In the genomic region with DNA sequence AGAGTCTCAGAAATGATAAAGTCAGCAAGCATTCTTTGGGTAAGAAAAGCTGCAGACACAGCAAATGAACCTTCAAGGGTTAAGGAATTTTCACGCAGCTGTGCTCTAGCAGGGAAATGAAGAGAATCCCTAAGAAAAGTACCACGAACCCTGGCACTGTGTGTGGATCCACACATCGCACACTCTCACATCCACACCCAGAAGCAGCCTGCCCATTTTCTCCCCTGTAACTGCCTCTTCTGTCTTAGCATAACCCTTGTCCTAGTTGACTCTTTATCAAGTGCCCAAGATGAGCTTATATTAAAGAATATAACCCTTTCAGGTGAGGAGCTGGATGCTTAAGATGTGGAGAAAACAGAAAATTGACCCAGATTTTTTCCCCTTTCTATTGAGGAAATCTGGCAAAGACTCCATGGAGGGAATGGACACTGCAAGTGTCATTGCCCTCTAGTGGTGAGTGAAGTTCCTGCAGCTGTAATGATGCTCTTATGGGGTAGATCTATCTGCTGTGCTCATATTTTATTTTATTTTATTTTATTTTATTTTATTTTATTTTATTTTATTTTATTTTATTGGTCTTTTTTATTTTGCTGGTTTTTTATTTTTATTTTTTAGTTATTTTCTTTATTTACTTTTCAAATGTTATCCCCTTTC, we compare ENCODE assay signal across 9 mouse cellular contexts.
DNase-seq lines count a peak whose midpoint lies in the region; ATAC-seq and TF ChIP-seq lines count a peak whose summit lies in the region.
"Had no signal": no experiment of that assay in that cellular context is flagged by ENCODE, and none has a peak within 500 bp of the region (broad histone marks: within the 10 kb centered on the region; RNA-seq: fewer than 3 reads in every experiment).

No protein-coding gene starts in this region.

- no peaks in the 10 kb centered on the region for H3K27me3 ChIP-seq in midbrain, embryonic 11.5 days (ENCODE audit: control insufficient read depth, insufficient read depth, low read length)
- H3K27me3 ChIP-seq in midbrain, embryonic 16.5 days (ENCODE audit: control insufficient read depth, insufficient read depth, low read depth, low read length): no peaks in the 10 kb centered on the region
- H3K27me3 ChIP-seq: heart, embryonic 13.5 days had no signal

- no peaks in the 10 kb centered on the region for H3K4me1 ChIP-seq in midbrain, embryonic 11.5 days (ENCODE audit: control insufficient read depth, insufficient read depth, low read length)
- 0 out of 2 replicates have a peak, but pooled peaks cover 2% of the 10 kb centered on the region for H3K4me1 ChIP-seq in midbrain, embryonic 16.5 days (ENCODE audit: control insufficient read depth, insufficient read depth, low read length)
- H3K4me1 ChIP-seq in lung, adult 2 months (ENCODE audit: control insufficient read depth, insufficient read depth, low read length): no peaks in the 10 kb centered on the region
- H3K4me1 ChIP-seq: heart, embryonic 13.5 days had no signal

- no peaks in the 10 kb centered on the region for H3K36me3 ChIP-seq in midbrain, embryonic 11.5 days (ENCODE audit: control insufficient read depth, insufficient read depth, low read length)
- no peaks in the 10 kb centered on the region for H3K36me3 ChIP-seq in midbrain, embryonic 16.5 days (ENCODE audit: control insufficient read depth, insufficient read depth, low read length)
- H3K36me3 ChIP-seq: heart, embryonic 13.5 days had no signal

- H3K9me3 ChIP-seq in midbrain, embryonic 11.5 days (ENCODE audit: control insufficient read depth, low read length): no peaks in the 10 kb centered on the region
- H3K9me3 ChIP-seq in midbrain, embryonic 16.5 days (replicated peaks; ENCODE audit: control insufficient read depth, low read length, poor library complexity, severe bottlenecking): no peaks in the 10 kb centered on the region
- H3K9me3 ChIP-seq: heart, embryonic 13.5 days had no signal

- peak; percentile 80 for ATAC-seq in midbrain, embryonic 11.5 days (ENCODE audit: low FRiP score)
- no peak; the same call in 1 of the 2 replicates for ATAC-seq in midbrain, embryonic 16.5 days
- ATAC-seq in hematopoietic stem cell, adult 5-6 weeks (replicated peaks in 1 of 2; ENCODE audit: insufficient read depth in 1 of 2, low FRiP score in 2 of 2, low TSS enrichment in 1 of 2, low read depth in 1 of 2, poor library complexity in 2 of 2, severe bottlenecking in 2 of 2): peak; percentile 74 to 78; a peak in 3 of 4 replicates

- no peak overlapping the region for H3K4me2 ChIP-seq in midbrain, embryonic 11.5 days
- H3K4me2 ChIP-seq in midbrain, embryonic 16.5 days (ENCODE audit: low read length): no peak overlapping the region
- H3K4me2 ChIP-seq: heart, embryonic 13.5 days had no signal

- no peak for TF ChIP-seq CTCF in lung, adult 2 months (IDR thresholded peaks at IDR 0.05; ENCODE audit: insufficient read depth, low read length)

- peak; percentile 74 to 79 for DNase-seq in cerebellum, postnatal 10 days
- DNase-seq in cerebellum, adult 11-12 months: no peak
- DNase-seq in midbrain, embryonic 11.5 days (ENCODE audit: low spot score, missing footprints): peak; percentile 93
- peak; percentile 80 for DNase-seq in brain, adult 2 months (ENCODE audit: low read depth, low spot score)
- peak; percentile 6 for DNase-seq in lung, adult 2 months
- DNase-seq in spleen, postnatal 4 days (ENCODE audit: low spot score in 2 of 2): no peak

- H3K27ac ChIP-seq in midbrain, embryonic 11.5 days (ENCODE audit: low read depth, low read length): no peak overlapping the region
- no peak overlapping the region for H3K27ac ChIP-seq in midbrain, embryonic 16.5 days (ENCODE audit: low read length)
- H3K27ac ChIP-seq: heart, embryonic 13.5 days had no signal

- no peak overlapping the region for H3K4me3 ChIP-seq in midbrain, embryonic 11.5 days (ENCODE audit: low read depth, low read length)
- H3K4me3 ChIP-seq in midbrain, embryonic 16.5 days (ENCODE audit: low read depth, low read length): no peak overlapping the region
- no peak overlapping the region for H3K4me3 ChIP-seq in lung, adult 2 months (replicated peaks; ENCODE audit: extremely low read depth, low read depth, low read length)
- H3K4me3 ChIP-seq: heart, embryonic 13.5 days had no signal

- H3K9ac ChIP-seq in midbrain, embryonic 11.5 days (ENCODE audit: low read length): no peak overlapping the region
- no peak overlapping the region for H3K9ac ChIP-seq in midbrain, embryonic 16.5 days (ENCODE audit: low read depth, low read length)
- H3K9ac ChIP-seq: heart, embryonic 13.5 days had no signal

- no peak for TF ChIP-seq POLR2A in lung, adult 2 months (IDR thresholded peaks at IDR 0.05; ENCODE audit: borderline replicate concordance, extremely low read depth, low read depth, low read length)

- 80% methylated on average over 3 of the region's 3 CpGs for WGBS in midbrain, embryonic 11.5 days
- 91% methylated on average over 3 of the region's 3 CpGs for WGBS in midbrain, embryonic 16.5 days
- 82% methylated on average over 3 of the region's 3 CpGs for WGBS in lung, adult 2 months

Comparison
In these comparisons a context has a peak if more than half of its experiments do, and no peak if none do; other contexts are left out.
1. DNase-seq: peak in cerebellum, postnatal 10 days (2 of 2), midbrain, embryonic 11.5 days (single experiment), brain, adult 2 months (single experiment) and lung, adult 2 months (single experiment); none in cerebellum, adult 11-12 months (single experiment) and spleen, postnatal 4 days (0 of 2).